Mouse (Mus musculus) embryonic facial prominence, embryonic 14.5 days (tissue): ENCODE measurements around the gene Tmeff1. TPM values are rescaled to one million over a fixed set of nuclear protein-coding genes. Genes with fewer than 3 reads are reported as not detected.

Experiments
- ATAC-seq: fragments of 200-750 bp; cut with Nextera tagmentation; 2 replicates; pipeline ENCODE4 v1.8.0; 2017; ENCODE audit warnings: low read depth, moderate number of reproducible peaks, moderate TSS enrichment
- DNase-seq: peaks from one replicate; pipeline ENCODE4 v3.0.0-alpha.2; 2015; ENCODE audit warnings: low spot score
- H3K27ac ChIP-seq: fragments of 300-500 bp; sonication (generic); replicated peaks from 2 replicates; pipeline ENCODE4 v1.5.1; 2014; ENCODE audit warnings: low read depth, mild to moderate bottlenecking, low read length, moderate library complexity
- H3K27me3 ChIP-seq: fragments of 300-500 bp; sonication (generic); replicated peaks from 2 replicates; pipeline ENCODE4 v1.6.1; 2014; ENCODE audit warnings: low read length; ENCODE audit not compliant: control insufficient read depth, insufficient read depth
- H3K36me3 ChIP-seq: fragments of 300-500 bp; sonication (generic); 2 replicates; pipeline ENCODE4 v1.6.1; 2014; ENCODE audit warnings: low read length, mixed read lengths; ENCODE audit not compliant: control insufficient read depth, insufficient read depth
- H3K4me1 ChIP-seq: fragments of 300-500 bp; sonication (generic); 2 replicates; pipeline ENCODE4 v1.6.1; 2014; ENCODE audit warnings: antibody characterized with exemption, low read length; ENCODE audit not compliant: control insufficient read depth, insufficient read depth
- H3K4me2 ChIP-seq: fragments of 300-500 bp; sonication (generic); 2 replicates; pipeline ENCODE4 v1.6.1; 2014; ENCODE audit warnings: low read depth, mild to moderate bottlenecking, low read length, moderate library complexity, mixed read lengths
- H3K4me3 ChIP-seq: fragments of 300-500 bp; sonication (generic); 2 replicates; pipeline ENCODE4 v1.5.1; 2014; ENCODE audit warnings: low read depth, mild to moderate bottlenecking, low read length
- H3K9ac ChIP-seq: fragments of 300-500 bp; sonication (generic); 2 replicates; pipeline ENCODE4 v1.6.1; 2014; ENCODE audit warnings: low read depth, mild to moderate bottlenecking, low read length, moderate library complexity, mixed read lengths
- H3K9me3 ChIP-seq: fragments of 300-500 bp; sonication (generic); 2 replicates; pipeline ENCODE4 v1.6.1; 2016; ENCODE audit warnings: low read length; ENCODE audit not compliant: control insufficient read depth
- WGBS: fragments of 180-500 bp; shearing (Covaris S2); extraction: QIAGEN DNeasy Blood & Tissue Kit; methylation state at CpG from one replicate; pipeline ENCODE4 v1.1.7; 2014; 5-methylcytosine and 5-hydroxymethylcytosine counted together
- polyA plus RNA-seq: library from polyadenylated mRNA; unstranded; fragments of >200 nt; fragmentation: Nextera tagmentation; extraction: Ambion mirVana; gene quantifications from 2 replicates; pipeline ENCODE4 v1.2.1, GENCODE M21; 2014

Gene Tmeff1
- polyA plus RNA-seq, 1 experiment from 2014 or later: 61.4 TPM

DNA sequence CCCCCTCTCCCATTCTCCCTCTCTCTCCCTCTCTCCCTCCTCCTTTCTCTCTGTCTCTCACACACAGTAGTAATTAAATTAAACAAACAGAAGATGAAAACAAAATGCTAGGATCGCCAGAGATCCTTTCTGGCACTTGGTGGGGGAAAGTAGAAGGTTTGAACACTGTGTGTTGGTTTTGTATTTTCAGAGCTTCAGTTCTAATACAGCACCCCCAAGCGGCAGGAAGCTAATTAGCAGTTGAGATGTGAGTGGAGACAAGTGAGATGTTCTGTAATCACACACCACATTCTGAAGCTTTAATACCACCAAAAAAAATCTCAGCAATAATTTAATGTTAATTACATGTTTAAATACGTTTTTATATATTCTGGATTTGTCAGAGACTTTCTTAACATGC, 29.2 kb upstream of the Tmeff1 start:
- Histone ChIP-seq H3K9me3 (no peaks in the 10 kb centered on the region), H3K27ac (no peak overlapping the region), H3K4me2 (no peak overlapping the region), H3K4me1 (no peaks in the 10 kb centered on the region), H3K27me3 (no peaks in the 10 kb centered on the region), H3K4me3 (no peak overlapping the region), H3K9ac (no peak overlapping the region), H3K36me3 (peaks cover 63% of the 10 kb centered on the region)
- 17% methylated on average over 3 of the region's 3 CpGs for WGBS
- DNase-seq (no peak), ATAC-seq (no peak)

DNA sequence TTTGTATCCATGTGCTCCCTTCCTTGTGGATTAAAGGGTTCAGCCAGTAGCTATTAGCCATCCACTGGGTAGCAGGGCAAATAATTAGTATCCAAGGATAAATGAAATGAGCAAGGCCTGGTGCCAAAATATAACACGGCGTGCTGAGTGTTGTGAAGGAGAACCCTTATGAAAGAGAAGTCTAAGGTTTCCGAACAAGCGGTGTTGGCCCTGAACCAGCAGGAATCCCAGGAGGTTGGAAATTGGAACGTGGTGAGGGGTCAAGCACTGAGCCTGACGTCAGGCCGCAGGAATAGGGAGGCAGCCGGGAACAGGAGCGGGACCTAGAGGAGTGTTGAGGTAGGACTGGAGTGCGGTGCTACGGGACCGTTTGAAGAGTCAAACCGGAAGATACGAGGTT, 25.3 kb upstream of the Tmeff1 start:
- Histone ChIP-seq H3K27me3 (no peaks in the 10 kb centered on the region), H3K36me3 (peaks cover 59% of the 10 kb centered on the region), H3K9me3 (no peaks in the 10 kb centered on the region), H3K27ac (no peak overlapping the region), H3K4me3 (no peak overlapping the region), H3K9ac (no peak overlapping the region), H3K4me2 (no peak overlapping the region), H3K4me1 (no peaks in the 10 kb centered on the region)
- DNase-seq (no peak), ATAC-seq (no peak)
- 73% methylated on average over 14 of the region's 14 CpGs for WGBS

DNA sequence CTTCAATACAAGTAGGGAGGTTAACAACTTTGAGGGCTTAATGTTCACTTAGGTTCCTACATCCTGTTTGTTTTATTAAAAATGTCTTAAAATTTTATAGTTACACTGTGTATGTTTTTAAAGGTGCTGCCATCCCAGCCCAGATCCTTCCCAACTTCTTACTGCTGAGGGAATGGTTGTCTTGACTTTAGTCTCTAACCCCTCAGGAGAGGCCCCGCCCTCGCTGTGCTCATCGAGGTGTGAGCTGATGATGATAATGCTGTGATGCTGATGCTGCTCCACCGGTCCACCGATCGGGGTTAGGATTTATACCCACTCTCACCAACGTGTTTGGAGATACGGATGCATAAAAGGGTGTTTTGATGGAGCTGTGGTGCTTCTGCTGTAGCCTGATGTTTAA, 23.1 kb upstream of the Tmeff1 start:
- Histone ChIP-seq H3K4me3 (no peak overlapping the region), H3K9me3 (no peaks in the 10 kb centered on the region), H3K36me3 (peaks cover 50% of the 10 kb centered on the region), H3K9ac (no peak overlapping the region), H3K27ac (no peak overlapping the region), H3K27me3 (no peaks in the 10 kb centered on the region), H3K4me2 (no peak overlapping the region), H3K4me1 (no peaks in the 10 kb centered on the region)
- no peak for ATAC-seq
- WGBS: 91% methylated on average over 8 of the region's 8 CpGs
- DNase-seq: no peak

DNA sequence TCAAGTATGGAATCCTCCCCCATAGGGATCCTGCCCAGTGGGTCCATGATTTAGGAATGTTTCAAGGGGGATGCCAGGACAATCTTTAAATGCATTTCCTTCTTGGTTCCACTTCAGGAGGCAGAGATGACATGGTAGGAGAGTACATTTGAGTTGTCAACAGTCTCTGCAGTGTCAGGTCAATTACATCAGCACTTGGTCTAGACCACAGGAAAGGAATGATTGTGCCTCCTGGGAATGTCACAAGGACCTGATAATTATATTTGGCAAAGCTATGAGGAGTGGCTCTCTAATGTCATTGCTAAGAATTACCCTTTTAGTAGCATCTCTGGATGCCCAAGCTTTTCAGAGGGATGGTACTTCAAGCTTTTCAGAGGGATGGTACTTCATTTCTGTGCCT, 20.0 kb upstream of the Tmeff1 start:
- Histone ChIP-seq H3K27ac (no peak overlapping the region), H3K27me3 (no peaks in the 10 kb centered on the region), H3K4me3 (no peak overlapping the region), H3K4me1 (no peaks in the 10 kb centered on the region), H3K36me3 (peaks cover 27% of the 10 kb centered on the region), H3K4me2 (no peak overlapping the region), H3K9me3 (no peaks in the 10 kb centered on the region), H3K9ac (no peak overlapping the region)
- ATAC-seq (no peak), DNase-seq (no peak)

DNA sequence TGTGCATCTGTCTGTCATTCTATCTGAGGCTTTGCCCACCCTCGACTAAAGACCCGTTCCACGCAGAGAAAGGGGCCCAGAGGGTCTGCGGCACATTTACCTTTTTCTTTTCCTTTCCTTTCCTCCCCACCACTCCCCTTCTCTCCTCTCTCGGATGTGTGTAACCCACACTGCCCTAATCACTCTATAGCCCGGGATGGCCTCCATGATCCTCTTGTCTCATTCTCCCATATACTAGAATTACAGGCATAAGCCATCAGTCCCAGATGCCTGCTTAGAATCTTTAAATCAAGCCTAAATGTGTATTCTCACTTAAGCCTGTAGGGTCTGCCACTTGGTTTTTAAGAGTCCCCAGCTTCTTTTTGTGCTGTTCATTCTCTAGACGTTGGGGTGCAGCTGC, 8.6 kb upstream of the Tmeff1 start:
- H3K4me3 ChIP-seq: no peak overlapping the region
- H3K4me1 ChIP-seq: no peaks in the 10 kb centered on the region
- H3K27me3 ChIP-seq: no peaks in the 10 kb centered on the region
- H3K4me2 ChIP-seq: no peak overlapping the region
- no peaks in the 10 kb centered on the region for H3K36me3 ChIP-seq
- WGBS: 72% methylated on average over 7 of the region's 7 CpGs
- H3K9me3 ChIP-seq: no peaks in the 10 kb centered on the region
- no peak for DNase-seq
- no peak for ATAC-seq
- H3K27ac ChIP-seq: no peak overlapping the region
- no peak overlapping the region for H3K9ac ChIP-seq

DNA sequence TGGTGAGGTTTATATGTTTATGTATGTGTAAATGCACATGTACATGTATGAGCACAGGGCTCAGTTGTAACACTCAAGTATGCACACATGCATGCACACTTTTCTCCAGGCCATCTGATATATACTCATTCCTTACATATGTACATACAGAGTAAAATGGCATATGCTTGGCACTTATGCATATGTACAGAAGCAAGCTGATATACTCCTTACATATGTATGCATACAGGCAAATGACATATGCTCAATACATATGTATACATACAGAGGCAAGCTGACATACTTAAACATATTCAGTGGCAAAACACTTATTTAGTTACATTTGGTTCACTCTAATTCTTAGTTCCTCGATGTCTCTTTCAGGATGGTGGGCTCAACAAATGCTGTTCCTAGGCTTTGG, 7.1 kb upstream of the Tmeff1 start:
- WGBS: 97% methylated on average over 1 of the region's 1 CpGs
- ATAC-seq (no peak), DNase-seq (no peak)
- H3K36me3 ChIP-seq: no peaks in the 10 kb centered on the region
- no peak overlapping the region for H3K4me2 ChIP-seq
- no peaks in the 10 kb centered on the region for H3K9me3 ChIP-seq
- H3K4me3 ChIP-seq: no peak overlapping the region
- H3K9ac ChIP-seq: no peak overlapping the region
- H3K27ac ChIP-seq: no peak overlapping the region
- no peaks in the 10 kb centered on the region for H3K4me1 ChIP-seq
- no peaks in the 10 kb centered on the region for H3K27me3 ChIP-seq

DNA sequence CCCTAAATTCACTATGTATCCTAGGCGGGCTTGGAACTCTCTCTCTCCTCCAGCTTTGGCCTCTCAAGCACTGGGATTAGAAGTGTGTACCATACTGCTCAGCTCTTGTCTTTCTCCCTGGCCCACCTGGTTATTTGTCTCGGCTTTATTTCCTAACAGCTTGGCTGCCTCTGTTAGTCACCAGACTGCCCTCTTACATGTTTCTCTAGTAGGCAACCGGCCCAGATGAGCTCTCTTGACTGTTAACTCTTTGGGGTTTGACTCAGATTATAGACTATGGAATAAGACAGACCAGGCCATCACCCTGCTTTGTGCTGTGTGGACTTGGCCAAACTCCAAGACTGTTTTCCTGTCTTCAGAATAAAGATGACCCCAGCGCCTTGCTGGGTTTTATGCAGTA, 6.6 kb upstream of the Tmeff1 start:
- DNase-seq: no peak
- Histone ChIP-seq H3K36me3 (no peaks in the 10 kb centered on the region), H3K9me3 (no peaks in the 10 kb centered on the region), H3K27me3 (no peaks in the 10 kb centered on the region), H3K9ac (no peak overlapping the region), H3K27ac (no peak overlapping the region), H3K4me3 (no peak overlapping the region), H3K4me2 (no peak overlapping the region), H3K4me1 (no peaks in the 10 kb centered on the region)
- ATAC-seq: no peak
- 52% methylated on average over 4 of the region's 4 CpGs for WGBS

DNA sequence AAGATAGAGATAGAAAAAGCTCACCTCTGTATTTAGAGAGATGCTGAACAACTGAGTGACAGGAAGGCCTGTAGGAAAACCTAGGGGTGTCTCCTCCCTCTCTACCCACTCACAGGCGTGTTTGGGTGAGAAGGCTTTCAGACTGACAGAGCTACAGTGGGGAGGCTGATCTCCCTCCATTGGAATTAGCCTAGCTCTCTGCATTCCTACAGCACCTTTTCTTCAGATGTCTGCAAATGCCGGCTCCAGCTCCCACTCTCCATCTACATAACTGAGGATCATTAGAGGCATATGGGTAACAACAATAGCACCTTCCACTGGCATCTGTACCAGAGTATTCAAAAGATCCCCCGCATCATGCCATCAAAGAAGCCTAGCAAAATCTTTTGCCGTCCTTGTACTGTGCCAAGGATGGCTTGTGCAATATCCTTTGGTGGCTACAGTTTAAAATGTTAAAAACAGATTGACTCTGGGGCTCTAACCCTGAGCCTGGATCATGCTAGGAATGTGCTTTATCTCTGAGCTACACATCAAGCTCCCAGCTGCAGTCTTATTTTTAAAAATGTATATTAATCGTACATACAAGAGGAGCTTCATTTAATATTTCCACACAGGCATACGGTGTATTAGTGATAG, 5.4 kb upstream of the Tmeff1 start:
- Histone ChIP-seq H3K9me3 (no peaks in the 10 kb centered on the region), H3K27me3 (no peaks in the 10 kb centered on the region), H3K36me3 (no peaks in the 10 kb centered on the region), H3K4me1 (peaks cover 3% of the 10 kb centered on the region; the same call in 1 of the 2 replicates), H3K9ac (no peak overlapping the region), H3K4me3 (no peak overlapping the region), H3K4me2 (no peak overlapping the region), H3K27ac (no peak overlapping the region)
- DNase-seq (no peak), ATAC-seq (no peak)
- 57% methylated on average over 6 of the region's 6 CpGs for WGBS

DNA sequence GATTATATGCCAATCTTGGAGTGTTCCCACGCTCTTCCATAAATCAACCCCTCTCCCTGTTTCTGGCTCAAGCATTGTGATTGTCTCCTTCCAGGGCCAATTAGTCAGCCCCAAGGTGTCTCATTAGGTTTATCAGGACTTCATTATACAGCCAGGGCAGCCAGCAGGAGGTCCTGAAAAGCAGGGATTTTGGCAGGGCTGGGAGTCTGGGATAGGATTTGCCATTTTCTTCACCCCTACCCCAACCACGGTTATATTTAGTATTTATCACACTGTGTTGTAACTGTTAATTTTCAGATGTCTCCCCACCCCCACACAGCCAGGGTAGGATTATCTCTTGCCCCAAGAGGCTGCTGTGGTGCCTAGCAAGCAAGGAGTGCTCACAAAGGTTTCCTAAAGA, 3.8 kb upstream of the Tmeff1 start:
- WGBS: 30% methylated on average over 2 of the region's 2 CpGs
- Histone ChIP-seq H3K4me1 (peaks cover 5% of the 10 kb centered on the region), H3K27ac (no peak overlapping the region), H3K27me3 (no peaks in the 10 kb centered on the region), H3K9me3 (no peaks in the 10 kb centered on the region), H3K9ac (no peak overlapping the region), H3K4me3 (no peak overlapping the region), H3K36me3 (no peaks in the 10 kb centered on the region), H3K4me2 (no peak overlapping the region)
- ATAC-seq: no peak
- DNase-seq: peak; percentile 14
